Mouse (Mus musculus) limb, embryonic 12.5 days (tissue): ENCODE data around the gene Ntan1. TPM values are rescaled to one million over a fixed set of nuclear protein-coding genes. Genes with fewer than 3 reads are reported as not detected.
A peak's percentile ranks its signal among the peaks of the same experiment; 100 is the strongest.

Experiments
- ATAC-seq: fragments of 200-750 bp; cut with Nextera tagmentation; 2 replicates; pipeline ENCODE4 v1.8.0; 2017; ENCODE audit warnings: low read depth, moderate TSS enrichment; ENCODE audit not compliant: insufficient number of reproducible peaks, insufficient read depth, low FRiP score, low TSS enrichment
- H3K27ac ChIP-seq: fragments of 300-500 bp; sonication (generic); 2 replicates; pipeline ENCODE4 v1.5.1; 2016; ENCODE audit warnings: mild to moderate bottlenecking, moderate library complexity
- H3K27me3 ChIP-seq: fragments of 300-500 bp; sonication (generic); 2 replicates; pipeline ENCODE4 v1.6.1; 2016; ENCODE audit warnings: mild to moderate bottlenecking, moderate library complexity
- H3K36me3 ChIP-seq: fragments of 300-500 bp; sonication (generic); 2 replicates; pipeline ENCODE4 v1.6.1; 2016; ENCODE audit warnings: mild to moderate bottlenecking, moderate library complexity
- H3K4me1 ChIP-seq: fragments of 300-500 bp; sonication (generic); replicated peaks from 2 replicates; pipeline ENCODE4 v1.6.1; 2016
- H3K4me2 ChIP-seq: fragments of 300-500 bp; sonication (generic); 2 replicates; pipeline ENCODE4 v1.6.1; 2016; ENCODE audit warnings: mild to moderate bottlenecking, moderate library complexity
- H3K4me3 ChIP-seq: fragments of 300-500 bp; sonication (generic); replicated peaks from 2 replicates; pipeline ENCODE4 v1.5.1; 2016; ENCODE audit warnings: mild to moderate bottlenecking
- H3K9ac ChIP-seq: fragments of 300-500 bp; sonication (generic); replicated peaks from 2 replicates; pipeline ENCODE4 v1.6.1; 2016; ENCODE audit warnings: mild to moderate bottlenecking, moderate library complexity
- H3K9me3 ChIP-seq: fragments of 300-500 bp; sonication (generic); 2 replicates; pipeline ENCODE4 v1.6.1; 2016; ENCODE audit warnings: mild to moderate bottlenecking, moderate library complexity
- WGBS: fragments of 180-500 bp; shearing (Covaris S2); methylation state at CpG from one replicate; pipeline ENCODE4 v1.1.7; 2016; 5-methylcytosine and 5-hydroxymethylcytosine counted together
- microRNA-seq: library from miRNA; unstranded; fragments of <30 nt; microRNA quantifications from one replicate; pipeline ENCODE4, GENCODE M21; 2017
- polyA plus RNA-seq: library from polyadenylated mRNA; unstranded; fragments of >200 nt; fragmentation: Nextera tagmentation; extraction: Ambion mirVana; gene quantifications from 2 replicates; pipeline ENCODE4 v1.2.1, GENCODE M21; 2016

Gene Ntan1
- polyA plus RNA-seq, 1 experiment from 2014 or later, result 183 TPM

GRCm38 (mm10) chr16:13867910-13868514 is 49.4 kb downstream of the Ntan1 start:
- WGBS, result 12% methylated on average over 42 of the region's 42 CpGs
- H3K4me2 ChIP-seq, result peak overlapping the region; percentile 58
- peak overlapping the region; percentile 53; the same call in 1 of the 2 replicates for H3K27ac ChIP-seq
- no peaks in the 10 kb centered on the region for H3K27me3 ChIP-seq
- H3K4me3 ChIP-seq, result peak overlapping the region; percentile 36
- H3K9me3 ChIP-seq, result no peaks in the 10 kb centered on the region
- H3K4me1 ChIP-seq, result peaks cover 7% of the 10 kb centered on the region; the same call in 1 of the 2 replicates
- peaks cover 39% of the 10 kb centered on the region for H3K36me3 ChIP-seq
- ATAC-seq, result no peak
- H3K9ac ChIP-seq, result peak overlapping the region; percentile 48

- Histone ChIP-seq H3K36me3 (peaks cover 57% of the 10 kb centered on the region), H3K9me3 (no peaks in the 10 kb centered on the region)
- ATAC-seq, result no peak
Observed at GRCm38 (mm10) chr16:13875483-13875882, 56.8 kb downstream of the Ntan1 start.

GRCm38 (mm10) chr16:13883094-13883774 is 64.6 kb downstream of the Ntan1 start:
- no peaks in the 10 kb centered on the region for H3K4me1 ChIP-seq
- ATAC-seq, result no peak
- no peaks in the 10 kb centered on the region for H3K27me3 ChIP-seq
- no peak overlapping the region for H3K4me3 ChIP-seq
- 31% methylated on average over 3 of the region's 3 CpGs for WGBS
- H3K9me3 ChIP-seq, result no peaks in the 10 kb centered on the region
- H3K36me3 ChIP-seq, result peaks cover 16% of the 10 kb centered on the region; the same call in 1 of the 2 replicates
- H3K27ac ChIP-seq, result no peak overlapping the region
- no peak overlapping the region for H3K4me2 ChIP-seq
- H3K9ac ChIP-seq, result no peak overlapping the region

More at GRCm38 (mm10) chr16:13875483-13875882, 56.8 kb downstream of the Ntan1 start:
- Histone ChIP-seq H3K4me1 (no peaks in the 10 kb centered on the region), H3K27ac (no peak overlapping the region), H3K4me2 (no peak overlapping the region), H3K27me3 (no peaks in the 10 kb centered on the region), H3K9ac (no peak overlapping the region), H3K4me3 (no peak overlapping the region)
- 95% methylated on average over 4 of the region's 4 CpGs for WGBS

Small RNAs within 50 kb of the gene (microRNA-seq; reads per million reads assigned to microRNA genes)
- gene Gm27734, result not detected

Other genes starting within 250 kb of the Ntan1 start
- gene Parn, start 150.7 kb upstream of the Ntan1 start, polyA plus RNA-seq, result 41.4 and 44.8 TPM in 2 replicates
- gene Bfar, start 147.0 kb upstream of the Ntan1 start, polyA plus RNA-seq, result 44.5 and 46.4 TPM in 2 replicates
- 7.3 and 8.5 TPM in 2 replicates for gene 3110001I22Rik, start 146.9 kb upstream of the Ntan1 start, polyA plus RNA-seq
- gene Pla2g10, start 87.9 kb upstream of the Ntan1 start, polyA plus RNA-seq, result not detected in 2 replicates
- gene Rrn3, start 38.1 kb upstream of the Ntan1 start, polyA plus RNA-seq, result 75.8 and 82.8 TPM in 2 replicates
- gene Pdxdc1, start 84.3 kb downstream of the Ntan1 start, polyA plus RNA-seq, result 97.9 and 100 TPM in 2 replicates
- gene Mpv17l, start 84.3 kb downstream of the Ntan1 start, polyA plus RNA-seq, result 2.5 and 3.7 TPM in 2 replicates
- gene 2900011O08Rik, start 167.8 kb downstream of the Ntan1 start, polyA plus RNA-seq, result 8.4 TPM in 2 replicates
- gene Ifitm7, start 168.0 kb downstream of the Ntan1 start, polyA plus RNA-seq, result 0.29 and 0.75 TPM in 2 replicates